8 mouse cellular contexts compared by ENCODE assay signal in the genomic region with DNA sequence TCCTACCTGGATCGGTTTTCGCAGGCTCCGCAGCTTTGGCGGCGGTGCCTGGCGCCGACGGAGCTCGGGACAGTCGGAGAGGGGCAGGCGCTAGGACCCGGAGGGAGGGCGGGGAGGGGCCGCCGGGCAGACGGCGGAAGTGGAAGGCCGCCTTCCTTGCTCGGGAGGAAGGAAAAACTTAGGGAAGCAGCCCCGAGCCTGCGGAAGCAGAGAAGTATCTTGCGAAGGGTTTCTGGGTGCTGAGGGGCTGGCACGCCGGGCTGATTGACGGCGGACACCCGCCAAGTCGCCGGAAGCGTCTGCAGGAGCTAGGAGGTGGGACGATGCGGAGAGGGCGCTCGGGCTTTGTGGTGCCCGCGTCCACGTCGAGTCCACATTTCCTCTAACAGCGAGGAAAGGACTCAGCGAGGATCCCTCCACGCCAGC. TPM values are rescaled to one million over a fixed set of nuclear protein-coding genes. Genes with fewer than 3 reads are reported as not detected.
A peak's percentile ranks its signal among the peaks of the same experiment; 100 is the strongest.
DNase-seq lines count a peak whose midpoint lies in the region; ATAC-seq and TF ChIP-seq lines count a peak whose summit lies in the region.

A gene (plus strand): TSS at position 181 of the 426 bp plus-strand sequence.

- no peaks in the 10 kb centered on the region for H3K9me3 ChIP-seq in heart, embryonic 11.5 days (replicated peaks; ENCODE audit: control insufficient read depth, low read length)
- no peaks in the 10 kb centered on the region for H3K9me3 ChIP-seq in kidney, embryonic 15.5 days (replicated peaks)
- H3K9me3 ChIP-seq in limb, embryonic 15.5 days: no peaks in the 10 kb centered on the region
- H3K9me3 ChIP-seq in midbrain, postnatal 0 days (ENCODE audit: low read length): no peaks in the 10 kb centered on the region

- H3K4me2 ChIP-seq in heart, embryonic 11.5 days: peak within 1 kb of the TSS; percentile 88
- peak within 1 kb of the TSS; percentile 82 for H3K4me2 ChIP-seq in kidney, embryonic 15.5 days
- H3K4me2 ChIP-seq in limb, embryonic 15.5 days: peak within 1 kb of the TSS; percentile 76
- peak within 1 kb of the TSS; percentile 74 for H3K4me2 ChIP-seq in midbrain, postnatal 0 days (ENCODE audit: low read depth, low read length, poor library complexity, severe bottlenecking)

- peak; percentile 79 for DNase-seq in right cerebral cortex, adult 18-20 months
- no peak for DNase-seq in right cerebral cortex, postnatal 25 days
- DNase-seq in midbrain, postnatal 0 days (ENCODE audit: low spot score): peak; percentile 88
- DNase-seq in splenic B cell, adult 2 months (ENCODE audit: low read depth, low spot score): peak; percentile 84

- peak within 1 kb of the TSS; percentile 86 for H3K27ac ChIP-seq in embryonic fibroblast, embryonic 13.5 days (ENCODE audit: insufficient read depth, low read length)
- H3K27ac ChIP-seq in heart, embryonic 11.5 days (ENCODE audit: low read depth, low read length): peak within 1 kb of the TSS; percentile 99
- peak within 1 kb of the TSS; percentile 100 for H3K27ac ChIP-seq in kidney, embryonic 15.5 days
- peak within 1 kb of the TSS; percentile 99 for H3K27ac ChIP-seq in limb, embryonic 15.5 days
- H3K27ac ChIP-seq in midbrain, postnatal 0 days (ENCODE audit: low read depth, low read length): peak within 1 kb of the TSS; percentile 98

- H3K4me1 ChIP-seq in embryonic fibroblast, embryonic 13.5 days (ENCODE audit: control insufficient read depth, insufficient read depth, low read length): peaks cover 3% of the 10 kb centered on the region; the same call in 1 of the 2 replicates
- peaks cover 13% of the 10 kb centered on the region for H3K4me1 ChIP-seq in heart, embryonic 11.5 days (ENCODE audit: control insufficient read depth, insufficient read depth, low read length)
- peaks cover 29% of the 10 kb centered on the region for H3K4me1 ChIP-seq in kidney, embryonic 15.5 days
- H3K4me1 ChIP-seq in limb, embryonic 15.5 days: peaks cover 19% of the 10 kb centered on the region
- H3K4me1 ChIP-seq in midbrain, postnatal 0 days (ENCODE audit: insufficient read depth, low read length): 0 out of 2 replicates have a peak, but pooled peaks cover 9% of the 10 kb centered on the region

- TF ChIP-seq CTCF in embryonic fibroblast, embryonic 13.5 days (IDR thresholded peaks at IDR 0.05; ENCODE audit: borderline replicate concordance, insufficient read depth, low read length): no peak
- TF ChIP-seq CTCF in midbrain, postnatal 0 days (IDR thresholded peaks at IDR 0.05): no peak

- H3K36me3 ChIP-seq in heart, embryonic 11.5 days (ENCODE audit: control insufficient read depth, insufficient read depth, low read length): peaks cover 29% of the 10 kb centered on the region
- peaks cover 55% of the 10 kb centered on the region for H3K36me3 ChIP-seq in kidney, embryonic 15.5 days
- H3K36me3 ChIP-seq in limb, embryonic 15.5 days: peaks cover 32% of the 10 kb centered on the region
- H3K36me3 ChIP-seq in midbrain, postnatal 0 days (ENCODE audit: insufficient read depth, low read length): peaks cover 28% of the 10 kb centered on the region
- peaks cover 11% of the 10 kb centered on the region for H3K36me3 ChIP-seq in splenic B cell, adult 2 months (ENCODE audit: control insufficient read depth, insufficient read depth, low read length, poor library complexity, severe bottlenecking)

- peak within 1 kb of the TSS; percentile 95 for H3K4me3 ChIP-seq in embryonic fibroblast, embryonic 13.5 days (ENCODE audit: insufficient read depth, low read length)
- H3K4me3 ChIP-seq in heart, embryonic 11.5 days (ENCODE audit: low read depth, low read length): peak within 1 kb of the TSS; percentile 92
- peak within 1 kb of the TSS; percentile 98 for H3K4me3 ChIP-seq in kidney, embryonic 15.5 days (replicated peaks)
- H3K4me3 ChIP-seq in limb, embryonic 15.5 days: peak within 1 kb of the TSS; percentile 97
- H3K4me3 ChIP-seq in midbrain, postnatal 0 days (ENCODE audit: low read depth, low read length): peak within 1 kb of the TSS; percentile 92

- H3K9ac ChIP-seq in heart, embryonic 11.5 days (ENCODE audit: low read depth, low read length): peak within 1 kb of the TSS; percentile 98
- peak within 1 kb of the TSS; percentile 100 for H3K9ac ChIP-seq in kidney, embryonic 15.5 days
- peak within 1 kb of the TSS; percentile 96 for H3K9ac ChIP-seq in limb, embryonic 15.5 days
- peak within 1 kb of the TSS; percentile 95 for H3K9ac ChIP-seq in midbrain, postnatal 0 days (replicated peaks; ENCODE audit: low read length, poor library complexity, severe bottlenecking)

- TF ChIP-seq POLR2A in embryonic fibroblast, embryonic 13.5 days (IDR thresholded peaks at IDR 0.05; ENCODE audit: low read depth, low read length): no peak

- under 1% methylated on average over 40 of the region's 41 CpGs for WGBS in heart, embryonic 11.5 days (ENCODE audit: insufficient replicate concordance)
- under 1% methylated on average over 41 of the region's 41 CpGs for WGBS in kidney, embryonic 15.5 days
- under 1% methylated on average over 41 of the region's 41 CpGs for WGBS in limb, embryonic 15.5 days
- WGBS in midbrain, postnatal 0 days: under 1% methylated on average over 40 of the region's 41 CpGs

- peak; percentile 83 for ATAC-seq in heart, embryonic 11.5 days (replicated peaks; ENCODE audit: insufficient number of reproducible peaks, low FRiP score, low TSS enrichment)
- peak; percentile 91 for ATAC-seq in kidney, embryonic 15.5 days (replicated peaks; ENCODE audit: low FRiP score)
- ATAC-seq in limb, embryonic 15.5 days (ENCODE audit: insufficient number of reproducible peaks, low FRiP score, low TSS enrichment, low read depth): peak; percentile 91
- ATAC-seq in midbrain, postnatal 0 days (ENCODE audit: low FRiP score): peak; percentile 91

- no peaks in the 10 kb centered on the region for H3K27me3 ChIP-seq in heart, embryonic 11.5 days (ENCODE audit: control insufficient read depth, insufficient read depth, low read length)
- H3K27me3 ChIP-seq in kidney, embryonic 15.5 days: no peaks in the 10 kb centered on the region
- H3K27me3 ChIP-seq in limb, embryonic 15.5 days: no peaks in the 10 kb centered on the region
- no peaks in the 10 kb centered on the region for H3K27me3 ChIP-seq in midbrain, postnatal 0 days (ENCODE audit: insufficient read depth, low read length)
- no peaks in the 10 kb centered on the region for H3K27me3 ChIP-seq in splenic B cell, adult 2 months (ENCODE audit: control insufficient read depth, insufficient read depth, low read length, poor library complexity, severe bottlenecking)

RNA-seq across cellular contexts. Expression of the gene that starts here (rescaled TPM):
- polyA plus RNA-seq in embryonic fibroblast, embryonic 13.5 days (2011; ENCODE audit: insufficient read length, low read depth, missing spikeins): 18.4 and 20.1 TPM in 2 replicates
- 10.1 and 12.0 TPM in 2 replicates for polyA plus RNA-seq in heart, embryonic 11.5 days (2014; fragmentation: Nextera tagmentation; extraction: Ambion mirVana)
- 11.8 and 13.7 TPM in 2 replicates for polyA plus RNA-seq in kidney, embryonic 15.5 days (2015; fragmentation: Nextera tagmentation; extraction: Ambion mirVana)
- polyA plus RNA-seq in limb, embryonic 15.5 days (2015; fragmentation: Nextera tagmentation; extraction: Ambion mirVana): 9.1 and 10.0 TPM in 2 replicates
- 32.3 and 33.8 TPM in 2 replicates for total RNA-seq in midbrain, postnatal 0 days (2014; rRNA removed)
- polyA plus RNA-seq in midbrain, postnatal 0 days (2015; fragmentation: Nextera tagmentation; extraction: Ambion mirVana): 3.8 and 4.2 TPM in 2 replicates
